Mouse (Mus musculus) adrenal gland, adult 8-10 months (tissue): ENCODE results near the gene Aip. TPM values are rescaled to one million over a fixed set of nuclear protein-coding genes. Genes with fewer than 3 reads are reported as not detected.

Source experiments
- total RNA-seq, 4 experiments: library from RNA; stranded (reverse); gene quantifications; 2 replicates each; pipeline ENCODE4 v1.2.4; 2022

The Aip gene
- total RNA-seq, 4 experiments from 2014 or later, result 129 to 143 (median 134) TPM

Other genes starting within 250 kb of the Aip start
- gene Tcirg1, start 218.7 kb downstream of the Aip start, total RNA-seq, result 100 to 1,000 TPM in 2 of 4 experiments, 10 to 100 TPM in 2; 55.6 to 133 (median 95.0) TPM
- gene Ndufs8, start 213.1 kb downstream of the Aip start, total RNA-seq, result 100 to 1,000 TPM; 241 to 358 (median 291) TPM
- gene Aldh3b1, start 196.1 kb downstream of the Aip start, total RNA-seq, result 100 to 1,000 TPM in 2 of 4 experiments, 10 to 100 TPM in 2; 35.5 to 262 (median 145) TPM
- gene Unc93b1, start 190.7 kb downstream of the Aip start, total RNA-seq, result 10 to 100 TPM; 69.4 to 85.5 (median 71.5) TPM
- 1 to 10 TPM in 2 of 4 experiments, under 1 TPM in 2; 0.11 to 1.5 (median 0.88) TPM for gene Aldh3b3, start 167.2 kb downstream of the Aip start, total RNA-seq
- 10 to 100 TPM in 2 of 4 experiments, 1 to 10 TPM in 2; 4.5 to 15.8 (median 9.7) TPM for gene Aldh3b2, start 153.5 kb downstream of the Aip start, total RNA-seq
- 10 to 100 TPM; 17.9 to 37.7 (median 23.4) TPM for gene Acy3, start 139.3 kb downstream of the Aip start, total RNA-seq
- gene Tbx10, start 133.1 kb downstream of the Aip start, total RNA-seq, result not detected
- gene Nudt8, start 125.3 kb downstream of the Aip start, total RNA-seq, result 10 to 100 TPM; 22.8 to 27.3 (median 24.7) TPM
- 1 to 10 TPM in 3 of 4 experiments, under 1 TPM in 1; 0.61 to 1.7 (median 1.3) TPM for gene Gm49405, start 125.2 kb downstream of the Aip start, total RNA-seq
- 1 to 10 TPM; 1.5 to 2.5 (median 1.7) TPM for gene Doc2g, start 122.5 kb downstream of the Aip start, total RNA-seq
- 100 to 1,000 TPM; 235 to 340 (median 280) TPM for gene Ndufv1, start 113.1 kb downstream of the Aip start, total RNA-seq
- 100 to 1,000 TPM; 366 to 409 (median 394) TPM for gene Gstp1, start 87.9 kb downstream of the Aip start, total RNA-seq
- 10 to 100 TPM; 45.4 to 79.1 (median 67.8) TPM for gene Gstp2, start 79.8 kb downstream of the Aip start, total RNA-seq
- 1 to 10 TPM in 1 of 4 experiments, under 1 TPM in 3; 0.56 to 1.1 (median 0.77) TPM for gene Gstp3, start 66.3 kb downstream of the Aip start, total RNA-seq
- not detected for gene Cabp2, start 44.3 kb downstream of the Aip start, total RNA-seq
- gene Cdk2ap2, start 28.7 kb downstream of the Aip start, total RNA-seq, result 100 to 1,000 TPM; 100 to 146 (median 129) TPM
- gene Pitpnm1, start 25.9 kb downstream of the Aip start, total RNA-seq, result 100 to 1,000 TPM in 1 of 4 experiments, 10 to 100 TPM in 3; 57.1 to 119 (median 84.1) TPM
- gene Gpr152, start 13.9 kb upstream of the Aip start, total RNA-seq, result under 1 TPM in 2 of 4 experiments, not detected in 2; 0.06 to 0.08 TPM
- under 1 TPM; 0.23 to 0.59 (median 0.39) TPM for gene Cabp4, start 18.2 kb upstream of the Aip start, total RNA-seq
- gene Coro1b, start 22.8 kb upstream of the Aip start, total RNA-seq, result 100 to 1,000 TPM; 174 to 210 (median 184) TPM
- gene Ptprcap, start 27.7 kb upstream of the Aip start, total RNA-seq, result 1 to 10 TPM; 2.2 to 4.4 (median 3.4) TPM
- 10 to 100 TPM; 29.2 to 53.0 (median 46.7) TPM for gene Rps6kb2, start 37.5 kb upstream of the Aip start, total RNA-seq
- 1 to 10 TPM; 3.6 to 6.8 (median 5.2) TPM for gene Carns1, start 49.6 kb upstream of the Aip start, total RNA-seq
- 1 to 10 TPM; 1.6 to 2.8 (median 1.9) TPM for gene Tbc1d10c, start 65.4 kb upstream of the Aip start, total RNA-seq
- 100 to 1,000 TPM; 371 to 396 (median 387) TPM for gene Ppp1ca, start 66.2 kb upstream of the Aip start, total RNA-seq
- 10 to 100 TPM in 3 of 4 experiments, 1 to 10 TPM in 1; 8.7 to 14.3 (median 11.9) TPM for gene Rad9a, start 75.8 kb upstream of the Aip start, total RNA-seq
- 10 to 100 TPM in 1 of 4 experiments, 1 to 10 TPM in 3; 4.5 to 14.4 (median 7.6) TPM for gene Clcf1, start 88.4 kb upstream of the Aip start, total RNA-seq
- not detected for gene AC109138.7, start 88.5 kb upstream of the Aip start, total RNA-seq
- 10 to 100 TPM; 39.0 to 53.5 (median 52.4) TPM for gene Pold4, start 106.0 kb upstream of the Aip start, total RNA-seq
- 10 to 100 TPM; 30.8 to 55.1 (median 46.6) TPM for gene Ssh3, start 143.3 kb upstream of the Aip start, total RNA-seq
- gene Ankrd13d, start 157.3 kb upstream of the Aip start, total RNA-seq, result 10 to 100 TPM in 1 of 4 experiments, 1 to 10 TPM in 3; 4.3 to 10.6 (median 6.8) TPM
- gene Grk2, start 180.4 kb upstream of the Aip start, total RNA-seq, result 10 to 100 TPM; 42.3 to 71.6 (median 53.0) TPM